Mouse (Mus musculus) liver, postnatal 0 days (tissue): Measurements from ENCODE around the gene Ddx6.

Experiments
- CTCF ChIP-seq: sonication (generic); IDR thresholded peaks from 2 replicates; pipeline ENCODE4 v1.5.1; 2016; ENCODE audit warnings: antibody characterized with exemption, low read depth
- EP300 ChIP-seq: IDR thresholded peaks from 2 replicates; pipeline ENCODE4 v1.6.1; 2016; ENCODE audit warnings: antibody characterized with exemption, low read depth, mild to moderate bottlenecking

DNA sequence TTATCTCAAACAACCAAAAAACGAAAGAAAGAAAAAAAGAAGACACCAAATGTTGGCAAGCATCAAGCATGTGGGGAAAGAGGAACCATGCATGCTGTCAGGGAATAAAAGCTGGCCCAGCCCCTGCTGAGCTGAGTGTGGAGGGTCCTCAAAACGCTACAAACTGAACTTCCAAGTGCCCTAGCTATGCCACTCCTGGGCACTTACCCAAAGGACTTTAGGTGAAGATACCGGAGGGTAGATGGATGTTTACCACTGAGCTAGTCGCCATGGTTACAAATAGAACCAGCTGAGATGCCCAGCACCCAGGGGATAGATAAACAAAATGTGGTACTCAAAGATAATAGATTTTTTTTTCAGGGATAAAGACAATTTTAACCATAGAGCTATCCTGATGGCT, 43.1 kb upstream of the Ddx6 start, which contains the start of gene Cxcr5:
- TF ChIP-seq CTCF, result no peak
- TF ChIP-seq EP300, result peak; percentile 95
